ENCODE assay signal across 8 mouse cellular contexts in the genomic region with DNA sequence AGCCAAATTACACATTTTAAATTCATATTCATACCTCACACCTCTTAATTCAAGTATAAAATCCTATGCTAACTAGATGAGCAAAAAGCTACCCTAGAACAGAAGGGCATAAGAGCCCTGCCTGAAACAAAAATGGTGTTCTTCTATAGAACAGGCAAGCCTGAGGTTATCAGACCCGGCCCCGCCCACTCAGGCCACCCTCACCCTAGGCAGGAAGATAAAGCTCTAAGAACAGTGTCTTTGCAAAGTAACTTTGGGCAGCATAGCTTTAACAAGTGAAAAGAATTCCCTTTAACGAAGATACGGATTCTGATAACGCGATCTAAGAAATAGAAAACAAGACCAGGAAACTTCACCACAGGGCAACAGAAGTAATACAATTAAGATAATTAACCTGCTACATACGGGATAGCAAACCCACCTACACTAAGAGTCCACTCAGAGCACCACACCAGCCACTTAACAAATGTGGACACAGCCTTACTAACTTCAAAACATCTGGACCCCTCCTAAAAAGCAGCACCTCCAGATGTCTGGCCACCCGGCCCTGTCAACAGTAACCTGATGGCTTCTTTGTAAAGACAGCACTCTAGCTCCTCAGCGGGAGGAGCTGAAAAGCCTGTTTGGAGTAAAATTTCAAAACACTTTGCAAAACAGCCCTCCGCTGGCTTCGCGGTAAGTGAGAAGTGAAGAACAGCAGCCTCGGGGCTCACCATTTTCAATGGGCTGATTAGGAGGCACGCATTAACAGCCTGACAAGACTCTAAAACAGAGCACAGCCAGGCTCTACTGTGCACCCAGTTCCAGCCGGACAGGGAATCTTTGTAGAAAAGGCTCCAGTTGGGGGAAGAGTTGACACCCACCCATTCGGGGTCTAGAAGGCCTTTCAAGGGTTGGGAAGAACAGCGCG. TPM values are rescaled to one million over a fixed set of nuclear protein-coding genes. Genes with fewer than 3 reads are reported as not detected.
A peak's percentile ranks its signal among the peaks of the same experiment; 100 is the strongest.
DNase-seq lines count a peak whose midpoint lies in the region; ATAC-seq and TF ChIP-seq lines count a peak whose summit lies in the region.

No protein-coding gene starts in this region.

- peak overlapping the region; percentile 23; the same call in 1 of the 2 replicates for H3K27ac ChIP-seq in CH12.LX (ENCODE audit: insufficient read depth, low read depth)
- peak overlapping the region; percentile 91 for H3K27ac ChIP-seq in liver, embryonic 11.5 days (ENCODE audit: low read depth, low read length)
- H3K27ac ChIP-seq in neural tube, embryonic 12.5 days = no peak overlapping the region; the same call in 1 of the 2 replicates

- peak overlapping the region; percentile 59 to 87 (median 70) for H3K4me3 ChIP-seq in CH12.LX (replicated peaks in 1 of 3; ENCODE audit: low read depth in 2 of 3, low read length in 2 of 3, poor library complexity in 1 of 3)
- H3K4me3 ChIP-seq in liver, embryonic 11.5 days (ENCODE audit: low read depth, low read length) = peak overlapping the region; percentile 70
- H3K4me3 ChIP-seq in neural tube, embryonic 12.5 days = peak overlapping the region; percentile 71

- no peak for DNase-seq in cerebellum, adult 18-20 months
- DNase-seq in CH12.LX (ENCODE audit: extremely low read depth) = peak; percentile 57
- peak; percentile 62 for DNase-seq in embryo, embryonic 11 days
- peak; percentile 59 for DNase-seq in liver, embryonic 11.5 days (ENCODE audit: low spot score)
- no peak for DNase-seq in cerebellum, adult 9-10 months

- TF ChIP-seq EP300 in CH12.LX (IDR thresholded peaks at IDR 0.05; ENCODE audit: low read length) = no peak

- peak overlapping the region; percentile 58 for H3K4me2 ChIP-seq in CH12.LX (ENCODE audit: insufficient read depth, low read depth, poor library complexity, severe bottlenecking)
- H3K4me2 ChIP-seq in liver, embryonic 11.5 days = peak overlapping the region; percentile 78
- H3K4me2 ChIP-seq in neural tube, embryonic 12.5 days (replicated peaks) = peak overlapping the region; percentile 82

- peak overlapping the region; percentile 46 for H3K9ac ChIP-seq in CH12.LX (ENCODE audit: insufficient read depth, low read depth)
- peak overlapping the region; percentile 75 for H3K9ac ChIP-seq in liver, embryonic 11.5 days (ENCODE audit: low read depth, low read length)
- H3K9ac ChIP-seq in neural tube, embryonic 12.5 days = peak overlapping the region; percentile 73

- in situ Hi-C loops in CH12.LX (cut with MboI; ENCODE audit: low pct_ligation_motif_present, low pct_unique_long_range_greater_than_20kb, low sequenced_read_pairs) = no loop called here

- H3K9me3 ChIP-seq in CH12.LX (replicated peaks; ENCODE audit: low read length) = no peaks in the 10 kb centered on the region
- no peaks in the 10 kb centered on the region for H3K9me3 ChIP-seq in liver, embryonic 11.5 days (ENCODE audit: control insufficient read depth, low read length)
- no peaks in the 10 kb centered on the region for H3K9me3 ChIP-seq in neural tube, embryonic 12.5 days

- TF ChIP-seq POLR2A in CH12.LX (IDR thresholded peaks at IDR 0.05; ENCODE audit: low read depth, low read length) = no peak

- no peak for TF ChIP-seq RAD21 in CH12.LX (IDR thresholded peaks at IDR 0.05; ENCODE audit: low read depth, low read length)

- peaks cover 0 to 28% of the 10 kb centered on the region in 2 experiments for H3K36me3 ChIP-seq in CH12.LX (replicated peaks in 1 of 2; ENCODE audit: control insufficient read depth in 1 of 2, insufficient read depth in 1 of 2, low read length in 1 of 2)
- H3K36me3 ChIP-seq in liver, embryonic 11.5 days (ENCODE audit: control insufficient read depth, insufficient read depth, low read length) = peaks cover 6% of the 10 kb centered on the region; the same call in 1 of the 2 replicates
- H3K36me3 ChIP-seq in neural tube, embryonic 12.5 days = no peaks in the 10 kb centered on the region

- peaks cover 13 to 52% of the 10 kb centered on the region in 2 experiments; a peak in 3 of 4 replicates for H3K4me1 ChIP-seq in CH12.LX (ENCODE audit: control insufficient read depth in 1 of 2, insufficient read depth in 2 of 2)
- peaks cover 30% of the 10 kb centered on the region for H3K4me1 ChIP-seq in liver, embryonic 11.5 days (replicated peaks; ENCODE audit: control insufficient read depth, insufficient read depth, low read length)
- H3K4me1 ChIP-seq in neural tube, embryonic 12.5 days = peaks cover 29% of the 10 kb centered on the region

- no peak for TF ChIP-seq CTCF in CH12.LX (conservative IDR thresholded peaks at IDR 0.05 in 1 of 2, IDR thresholded peaks at IDR 0.05 in 1 of 2; ENCODE audit: low read depth in 2 of 2, low read length in 2 of 2)

- H3K27me3 ChIP-seq in CH12.LX (replicated peaks) = no peaks in the 10 kb centered on the region
- no peaks in the 10 kb centered on the region for H3K27me3 ChIP-seq in liver, embryonic 11.5 days (replicated peaks; ENCODE audit: control insufficient read depth, insufficient read depth, low read length)
- no peaks in the 10 kb centered on the region for H3K27me3 ChIP-seq in neural tube, embryonic 12.5 days (replicated peaks)

- ATAC-seq in cerebellum, adult (ENCODE audit: insufficient number of reproducible peaks, low FRiP score, low TSS enrichment) = peak; percentile 33
- ATAC-seq in hematopoietic stem cell, adult 5-6 weeks (replicated peaks in 1 of 2; ENCODE audit: insufficient read depth in 1 of 2, low FRiP score in 2 of 2, low TSS enrichment in 1 of 2, low read depth in 1 of 2, poor library complexity in 2 of 2, severe bottlenecking in 2 of 2) = peak; percentile 19 to 25
- peak; percentile 44 for ATAC-seq in liver, embryonic 11.5 days (replicated peaks; ENCODE audit: low FRiP score)
- peak; percentile 51; the same call in 1 of the 2 replicates for ATAC-seq in neural tube, embryonic 12.5 days (ENCODE audit: low FRiP score, low read depth)

- peaks cover 26% of the 10 kb centered on the region for H3K79me2 ChIP-seq in CH12.LX (replicated peaks; ENCODE audit: control insufficient read depth, extremely low read depth, insufficient read depth, poor library complexity, severe bottlenecking)

- dilution Hi-C loops in CH12.LX (cut with MboI; ENCODE audit: extremely low pct_ligation_motif_present, extremely low pct_unique_long_range_greater_than_20kb, low sequenced_read_pairs) = no loop called here

- 2% methylated on average over 18 of the region's 18 CpGs for WGBS in liver, embryonic 11.5 days
- 10% methylated on average over 18 of the region's 18 CpGs for WGBS in neural tube, embryonic 12.5 days

TF ChIP-seq in CH12.LX, 34 proteins besides CTCF, POLR2A, EP300 and RAD21:
- no peak for TF ChIP-seq CHD2 (IDR thresholded peaks at IDR 0.05; ENCODE audit: low read length)
- 0 out of 2 replicates have a peak, but pooled peaks have one; percentile 36 for TF ChIP-seq MYC (IDR thresholded peaks at IDR 0.05; ENCODE audit: low read depth, low read length)
- peak; percentile 62; the same call in 1 of the 2 replicates for TF ChIP-seq SIN3A (IDR thresholded peaks at IDR 0.05; ENCODE audit: low read length)

RNA-seq across cellular contexts. Expression of a gene that starts 0.9 kb away (rescaled TPM):
- 55.7 and 76.1 TPM in 2 replicates for total RNA-seq in CH12.LX (2012; rRNA removed)
- total RNA-seq in CH12.LX (2014; rRNA removed) = 61.8 and 65.1 TPM in 2 replicates
- polyA plus RNA-seq in CH12.LX (2012; ENCODE audit: insufficient read length, low read depth) = 57.8 and 68.9 TPM in 2 replicates
- 95.5 and 161 TPM in 2 replicates for total RNA-seq in hematopoietic stem cell, adult 5-6 weeks (2017)
- polyA plus RNA-seq in liver, embryonic 11.5 days (2014; fragmentation: Nextera tagmentation; extraction: Ambion mirVana) = 6.5 and 8.6 TPM in 2 replicates
- polyA plus RNA-seq in neural tube, embryonic 12.5 days (2016; fragmentation: Nextera tagmentation; extraction: Ambion mirVana) = 2.9 and 3.6 TPM in 2 replicates

RNA-seq across cellular contexts. Expression of a gene that starts 53.2 kb away (rescaled TPM):
- total RNA-seq in CH12.LX (2012; rRNA removed) (38.9 and 39.5 TPM in 2 replicates), CH12.LX (2014; rRNA removed) (23.1 and 24.9 TPM in 2 replicates)
- polyA plus RNA-seq in CH12.LX (2012; ENCODE audit: insufficient read length, low read depth) = 21.2 and 26.2 TPM in 2 replicates
- total RNA-seq in hematopoietic stem cell, adult 5-6 weeks (2017) = 16.6 and 17.0 TPM in 2 replicates
- polyA plus RNA-seq in liver, embryonic 11.5 days (2014; fragmentation: Nextera tagmentation; extraction: Ambion mirVana) = 6.1 and 7.4 TPM in 2 replicates
- 17.2 and 17.7 TPM in 2 replicates for polyA plus RNA-seq in neural tube, embryonic 12.5 days (2016; fragmentation: Nextera tagmentation; extraction: Ambion mirVana)

Comparison
In these comparisons a context has a peak if more than half of its experiments do, and no peak if none do; other contexts are left out.
1. DNase-seq: peak in CH12.LX (single experiment), embryo, embryonic 11 days (single experiment) and liver, embryonic 11.5 days (single experiment); none in cerebellum, adult 18-20 months (0 of 2) and cerebellum, adult 9-10 months (single experiment).
2. Peak in every context shown above with its lines, with median percentiles within 50 percentile points of each other: ATAC-seq, H3K4me2 ChIP-seq, H3K4me3 ChIP-seq and H3K9ac ChIP-seq.